Mouse (Mus musculus) testis, adult 2 months (tissue): ENCODE results near the gene Myb. TPM values are rescaled to one million over a fixed set of nuclear protein-coding genes. Genes with fewer than 3 reads are reported as not detected.

ENCODE experiments used
- H3K27ac ChIP-seq: fragments of 200-500 bp; 2 replicates; pipeline ENCODE4 v1.5.1; 2012; ENCODE audit warnings: low read depth, low read length; ENCODE audit not compliant: control insufficient read depth, insufficient read depth
- H3K27me3 ChIP-seq: fragments of 200-500 bp; 2 replicates; pipeline ENCODE4 v1.6.1; 2012; ENCODE audit warnings: mild to moderate bottlenecking, low read length, moderate library complexity; ENCODE audit not compliant: control insufficient read depth, insufficient read depth
- H3K36me3 ChIP-seq: fragments of 200-500 bp; 2 replicates; pipeline ENCODE4 v1.6.1; 2012; ENCODE audit warnings: mild to moderate bottlenecking, low read length; ENCODE audit not compliant: control insufficient read depth, insufficient read depth
- H3K4me1 ChIP-seq: fragments of 200-500 bp; 2 replicates; pipeline ENCODE4 v1.6.1; 2012; ENCODE audit warnings: low read length; ENCODE audit not compliant: control insufficient read depth, insufficient read depth
- H3K4me3 ChIP-seq: fragments of 200-500 bp; 2 replicates; pipeline ENCODE4 v1.5.1; 2012; ENCODE audit warnings: low read depth, mild to moderate bottlenecking, low read length, moderate library complexity, mixed read lengths; ENCODE audit not compliant: control insufficient read depth
- CTCF ChIP-seq: fragments of 200-500 bp; IDR thresholded peaks from 2 replicates; pipeline ENCODE4 v1.5.1; 2012; ENCODE audit warnings: low read depth, mild to moderate bottlenecking, inconsistent platforms, low read length, moderate library complexity; ENCODE audit not compliant: control insufficient read depth, insufficient read depth, insufficient replicate concordance
- POLR2A ChIP-seq: fragments of 200-500 bp; IDR thresholded peaks from 2 replicates; pipeline ENCODE4 v1.6.1; 2012; ENCODE audit warnings: low read depth, mild to moderate bottlenecking, inconsistent platforms, low read length, moderate library complexity; ENCODE audit not compliant: control insufficient read depth
- polyA plus RNA-seq: library from polyadenylated mRNA; depleted of rRNA; stranded (reverse); fragments of >200 nt; gene quantifications from 2 replicates; pipeline ENCODE4 v1.2.3, GENCODE M21; 2012

Myb gene
- polyA plus RNA-seq, 1 experiment, result 0.19 TPM

GRCm38 (mm10) chr10:21101948-21102347 lies 58.8 kb downstream of the Myb start:
- no peak for TF ChIP-seq CTCF
- TF ChIP-seq POLR2A, result no peak
- no peaks in the 10 kb centered on the region for H3K36me3 ChIP-seq
- H3K27me3 ChIP-seq, result no peaks in the 10 kb centered on the region
- H3K4me3 ChIP-seq, result no peak overlapping the region
- H3K27ac ChIP-seq, result no peak overlapping the region
- no peaks in the 10 kb centered on the region for H3K4me1 ChIP-seq

- TF ChIP-seq POLR2A (no peak), CTCF (no peak)
- no peaks in the 10 kb centered on the region for H3K36me3 ChIP-seq
- H3K4me3 ChIP-seq, result no peak overlapping the region
- H3K27me3 ChIP-seq, result no peaks in the 10 kb centered on the region
- H3K27ac ChIP-seq, result no peak overlapping the region
- no peaks in the 10 kb centered on the region for H3K4me1 ChIP-seq
Observed at GRCm38 (mm10) chr10:21100646-21101249, 60.0 kb downstream of the Myb start.

GRCm38 (mm10) chr10:21099515-21099914 lies 61.3 kb downstream of the Myb start:
- no peaks in the 10 kb centered on the region for H3K27me3 ChIP-seq
- H3K36me3 ChIP-seq, result no peaks in the 10 kb centered on the region
- TF ChIP-seq POLR2A (no peak), CTCF (no peak)
- no peak overlapping the region for H3K4me3 ChIP-seq
- no peaks in the 10 kb centered on the region for H3K4me1 ChIP-seq
- H3K27ac ChIP-seq, result no peak overlapping the region

- H3K27ac ChIP-seq, result no peak overlapping the region
- TF ChIP-seq POLR2A, result no peak
- no peak for TF ChIP-seq CTCF
- no peaks in the 10 kb centered on the region for H3K36me3 ChIP-seq
- H3K4me3 ChIP-seq, result no peak overlapping the region
- no peaks in the 10 kb centered on the region for H3K27me3 ChIP-seq
- H3K4me1 ChIP-seq, result no peaks in the 10 kb centered on the region
Observed at GRCm38 (mm10) chr10:21095541-21095940, 65.2 kb downstream of the Myb start.

GRCm38 (mm10) chr10:21094896-21095295 lies 65.9 kb downstream of the Myb start:
- Histone ChIP-seq H3K27ac (no peak overlapping the region), H3K36me3 (no peaks in the 10 kb centered on the region), H3K4me1 (no peaks in the 10 kb centered on the region), H3K4me3 (no peak overlapping the region), H3K27me3 (no peaks in the 10 kb centered on the region)
- no peak for TF ChIP-seq POLR2A

- TF ChIP-seq CTCF (no peak), POLR2A (no peak)
- no peaks in the 10 kb centered on the region for H3K27me3 ChIP-seq
- no peak overlapping the region for H3K27ac ChIP-seq
- no peak overlapping the region for H3K4me3 ChIP-seq
- H3K4me1 ChIP-seq, result no peaks in the 10 kb centered on the region
- no peaks in the 10 kb centered on the region for H3K36me3 ChIP-seq
Observed at GRCm38 (mm10) chr10:21093301-21093700, 67.5 kb downstream of the Myb start.

- H3K27me3 ChIP-seq, result no peaks in the 10 kb centered on the region
- no peak overlapping the region for H3K27ac ChIP-seq
- no peaks in the 10 kb centered on the region for H3K4me1 ChIP-seq
- H3K36me3 ChIP-seq, result no peaks in the 10 kb centered on the region
- TF ChIP-seq CTCF (no peak), POLR2A (no peak)
- H3K4me3 ChIP-seq, result no peak overlapping the region
Observed at GRCm38 (mm10) chr10:21092501-21093270, 68.1 kb downstream of the Myb start.
